Mouse (Mus musculus) ES-E14 (cell line): ENCODE measurements around the gene Pigt.

ENCODE experiments used
- HCFC1 ChIP-seq: IDR thresholded peaks from 2 replicates; pipeline ENCODE4 v1.6.1; 2012; ENCODE audit warnings: low read length, inconsistent platforms, borderline replicate concordance; ENCODE audit not compliant: insufficient read depth
- MAFK ChIP-seq: IDR thresholded peaks from 2 replicates; pipeline ENCODE4 v1.6.1; 2014; ENCODE audit warnings: mild to moderate bottlenecking, low read depth, low read length, inconsistent platforms; ENCODE audit not compliant: insufficient read depth

GRCm38 (mm10) chr2:164500511-164500910 is 3.2 kb downstream of the Pigt start:
- TF ChIP-seq MAFK (no peak), HCFC1 (no peak)
